Mouse (Mus musculus): ENCODE data around the gene Fam131a. TPM values are rescaled to one million over a fixed set of nuclear protein-coding genes. Genes with fewer than 3 reads are reported as not detected.

Fam131a gene
- total and polyA plus RNA-seq, 3 experiments, result 0.67 to 1.3 (median 0.77) TPM

DNA sequence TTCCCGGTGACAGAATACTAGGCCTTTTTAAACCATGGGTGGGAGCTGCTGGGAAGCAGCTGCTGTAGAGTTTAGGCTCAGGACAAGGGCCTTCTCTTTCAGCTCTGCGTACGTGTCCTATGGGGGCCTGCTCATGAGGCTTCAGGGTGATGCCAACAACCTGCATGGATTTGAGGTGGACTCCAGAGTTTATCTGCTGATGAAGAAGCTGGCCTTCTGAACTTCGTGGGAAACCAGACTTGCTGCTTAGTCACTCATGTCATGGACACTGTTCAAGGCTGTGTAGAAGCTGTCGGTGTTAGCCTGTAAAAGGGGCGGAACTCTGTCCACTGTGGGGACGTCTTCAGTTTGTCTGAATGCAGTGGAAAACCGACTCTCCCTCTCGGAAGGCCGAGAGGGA is 28.8 kb downstream of the Fam131a start:
- Histone ChIP-seq H3K4me2 (ENCODE audit: insufficient read depth, low read depth, poor library complexity, severe bottlenecking) (no peak overlapping the region), H3K4me1 (ENCODE audit: control insufficient read depth in 1 of 2, insufficient read depth in 2 of 2) (peaks cover 0 to 14% of the 10 kb centered on the region in 2 experiments; a peak in 2 of 4 replicates), H3K27me3 (replicated peaks) (peaks cover 2% of the 10 kb centered on the region), H3K4me3 (replicated peaks in 1 of 3; ENCODE audit: low read depth in 2 of 3, low read length in 2 of 3, poor library complexity in 1 of 3) (no peak overlapping the region), H3K27ac (ENCODE audit: insufficient read depth, low read depth) (no peak overlapping the region), H3K79me2 (replicated peaks; ENCODE audit: control insufficient read depth, extremely low read depth, insufficient read depth, poor library complexity, severe bottlenecking) (peaks cover 10% of the 10 kb centered on the region), H3K36me3 (replicated peaks in 1 of 2; ENCODE audit: control insufficient read depth in 1 of 2, insufficient read depth in 1 of 2, low read length in 1 of 2) (peaks cover 23 to 39% of the 10 kb centered on the region in 2 experiments), H3K9ac (ENCODE audit: insufficient read depth, low read depth) (no peak overlapping the region), H3K9me3 (replicated peaks; ENCODE audit: low read length) (no peaks in the 10 kb centered on the region)
- DNase-seq (ENCODE audit: extremely low read depth), result no peak
- TF ChIP-seq POLR2A (IDR thresholded peaks at IDR 0.05; ENCODE audit: low read depth, low read length) (no peak), ETS1 (conservative IDR thresholded peaks at IDR 0.05; ENCODE audit: low read depth, low read length) (no peak), NRF1 (IDR thresholded peaks at IDR 0.05; ENCODE audit: low read depth, low read length) (no peak), MAZ (IDR thresholded peaks at IDR 0.05; ENCODE audit: low read depth, low read length) (no peak), CHD1 (IDR thresholded peaks at IDR 0.05; ENCODE audit: low read depth, low read length) (no peak), MXI1 (IDR thresholded peaks at IDR 0.05; ENCODE audit: low read depth, low read length) (no peak), IRF4 (IDR thresholded peaks at IDR 0.05; ENCODE audit: low read depth, low read length) (no peak), MAFK (IDR thresholded peaks at IDR 0.05; ENCODE audit: insufficient replicate concordance, low read length) (no peak), E2F4 (IDR thresholded peaks at IDR 0.05; ENCODE audit: insufficient replicate concordance, low read depth, low read length) (no peak), KAT2A (IDR thresholded peaks at IDR 0.05; ENCODE audit: insufficient replicate concordance, low read length) (no peak), EP300 (IDR thresholded peaks at IDR 0.05; ENCODE audit: low read length) (no peak), HCFC1 (IDR thresholded peaks at IDR 0.05; ENCODE audit: low read depth, low read length) (no peak), TBP (conservative IDR thresholded peaks at IDR 0.05; ENCODE audit: low read depth, low read length) (no peak), CHD2 (IDR thresholded peaks at IDR 0.05; ENCODE audit: low read length) (no peak), ELF1 (IDR thresholded peaks at IDR 0.05; ENCODE audit: low read depth, low read length) (no peak), SMC3 (IDR thresholded peaks at IDR 0.05; ENCODE audit: low read depth, low read length) (no peak), ZKSCAN1 (IDR thresholded peaks at IDR 0.05; ENCODE audit: borderline replicate concordance, low read depth, low read length) (no peak)
- dilution Hi-C loops (cut with MboI; ENCODE audit: extremely low pct_ligation_motif_present, extremely low pct_unique_long_range_greater_than_20kb, low sequenced_read_pairs) (no loop called here), in situ Hi-C loops (cut with MboI; ENCODE audit: low pct_ligation_motif_present, low pct_unique_long_range_greater_than_20kb, low sequenced_read_pairs) (loop anchor here (10.0 kb wide), 1 partner anchor 463 kb away; no protein-coding TSS in a partner anchor)

DNA sequence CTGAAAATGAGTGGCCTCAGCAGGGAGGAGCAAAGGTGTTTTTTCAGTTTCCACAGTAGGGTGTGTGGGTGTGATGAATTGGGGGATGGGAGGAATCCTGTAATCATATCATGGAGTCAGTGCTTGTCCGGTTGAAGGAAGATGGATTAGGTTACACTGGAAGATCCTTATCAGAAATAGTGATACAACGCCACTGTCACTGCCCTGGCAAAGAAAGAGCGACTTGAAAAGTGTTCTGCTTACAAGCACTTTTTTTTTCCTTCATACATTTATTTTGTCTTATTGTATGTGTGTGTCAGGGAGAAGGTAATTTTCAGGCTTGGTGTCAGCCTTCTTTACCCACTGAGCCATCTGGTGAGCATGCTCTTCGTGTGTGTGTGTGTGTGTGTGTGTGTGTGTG is 29.7 kb downstream of the Fam131a start:
- Histone ChIP-seq H3K4me3 (replicated peaks in 1 of 3; ENCODE audit: low read depth in 2 of 3, low read length in 2 of 3, poor library complexity in 1 of 3) (no peak overlapping the region), H3K27ac (ENCODE audit: insufficient read depth, low read depth) (no peak overlapping the region), H3K4me1 (ENCODE audit: control insufficient read depth in 1 of 2, insufficient read depth in 2 of 2) (peaks cover 0 to 10% of the 10 kb centered on the region in 2 experiments; a peak in 2 of 4 replicates), H3K27me3 (replicated peaks) (peaks cover 2% of the 10 kb centered on the region), H3K9me3 (replicated peaks; ENCODE audit: low read length) (no peaks in the 10 kb centered on the region), H3K36me3 (replicated peaks in 1 of 2; ENCODE audit: control insufficient read depth in 1 of 2, insufficient read depth in 1 of 2, low read length in 1 of 2) (peaks cover 23 to 39% of the 10 kb centered on the region in 2 experiments), H3K79me2 (replicated peaks; ENCODE audit: control insufficient read depth, extremely low read depth, insufficient read depth, poor library complexity, severe bottlenecking) (peaks cover 10% of the 10 kb centered on the region), H3K9ac (ENCODE audit: insufficient read depth, low read depth) (no peak overlapping the region), H3K4me2 (ENCODE audit: insufficient read depth, low read depth, poor library complexity, severe bottlenecking) (no peak overlapping the region)
- dilution Hi-C loops (cut with MboI; ENCODE audit: extremely low pct_ligation_motif_present, extremely low pct_unique_long_range_greater_than_20kb, low sequenced_read_pairs) (no loop called here), in situ Hi-C loops (cut with MboI; ENCODE audit: low pct_ligation_motif_present, low pct_unique_long_range_greater_than_20kb, low sequenced_read_pairs) (loop anchor here (10.0 kb wide), 1 partner anchor 462 kb away; no protein-coding TSS in a partner anchor)
- no peak for DNase-seq (ENCODE audit: extremely low read depth)
- TF ChIP-seq ZMIZ1 (IDR thresholded peaks at IDR 0.05; ENCODE audit: low read depth, low read length) (no peak), TCF12 (IDR thresholded peaks at IDR 0.05; ENCODE audit: low read depth, low read length) (no peak), SIN3A (IDR thresholded peaks at IDR 0.05; ENCODE audit: low read length) (no peak), IRF4 (IDR thresholded peaks at IDR 0.05; ENCODE audit: low read depth, low read length) (no peak), RCOR1 (conservative IDR thresholded peaks at IDR 0.05; ENCODE audit: low read depth, low read length) (no peak), ZC3H11A (IDR thresholded peaks at IDR 0.05; ENCODE audit: low read depth, low read length) (no peak)
